Mouse (Mus musculus) large intestine, adult 2 months (tissue): Measurements from ENCODE around the gene Spata6. TPM values are rescaled to one million over a fixed set of nuclear protein-coding genes. Genes with fewer than 3 reads are reported as not detected.

Experiments used
- DNase-seq: peaks from one replicate; pipeline ENCODE4 v3.0.0-alpha.2; 2012; ENCODE audit warnings: low read depth, low spot score
- WGBS: fragments of 180-500 bp; shearing (Covaris S2); methylation state at CpG from one replicate; pipeline ENCODE4 v1.1.7; 2018; 5-methylcytosine and 5-hydroxymethylcytosine counted together
- polyA plus RNA-seq: library from polyadenylated mRNA; depleted of rRNA; stranded (reverse); fragments of >200 nt; gene quantifications from 2 replicates; pipeline ENCODE4 v1.2.3, GENCODE M21; 2012; rRNA removed

Spata6 gene
- polyA plus RNA-seq, 1 experiment: 2.8 TPM

DNA sequence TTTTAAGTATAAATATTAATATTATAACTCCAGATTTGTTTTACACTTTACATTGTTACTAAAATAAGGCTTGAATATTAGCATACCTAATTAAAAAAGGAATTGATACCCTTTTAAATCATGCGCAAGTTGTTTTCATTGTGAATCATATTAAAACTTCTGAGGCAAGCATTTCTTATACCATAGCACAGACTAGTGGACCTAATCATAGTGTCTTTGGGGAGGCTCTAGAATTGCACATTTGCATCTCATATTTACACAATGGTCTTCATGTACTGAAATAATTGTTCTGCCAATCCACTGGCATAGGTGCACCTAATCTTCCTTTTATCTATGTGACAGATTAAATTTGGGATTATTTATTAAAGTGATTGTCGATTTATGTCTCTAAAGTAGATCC is 83.4 kb downstream of the Spata6 start:
- 94% methylated on average over 2 of the region's 2 CpGs for WGBS
- DNase-seq: no peak

DNA sequence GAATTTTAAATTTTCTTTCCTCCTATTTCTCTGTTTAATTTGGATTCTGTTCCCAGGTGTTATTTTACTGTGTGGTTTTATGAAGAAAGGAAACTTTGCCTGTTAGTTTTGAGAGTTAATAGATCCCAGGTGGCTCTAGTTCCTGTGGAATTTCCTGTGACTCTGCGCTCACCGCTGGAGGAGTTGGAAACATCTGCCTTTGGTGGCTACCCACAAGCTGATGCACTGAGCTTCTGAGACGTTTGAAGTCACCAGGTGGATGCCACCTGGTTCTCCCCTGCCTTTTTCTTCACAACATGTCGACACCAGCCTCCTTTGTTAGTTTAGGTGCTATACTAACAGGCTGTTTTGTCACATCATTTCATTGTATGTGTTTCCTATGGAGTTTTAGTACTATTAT is 97.7 kb downstream of the Spata6 start:
- WGBS: 41% methylated on average over 4 of the region's 4 CpGs
- DNase-seq: no peak

DNA sequence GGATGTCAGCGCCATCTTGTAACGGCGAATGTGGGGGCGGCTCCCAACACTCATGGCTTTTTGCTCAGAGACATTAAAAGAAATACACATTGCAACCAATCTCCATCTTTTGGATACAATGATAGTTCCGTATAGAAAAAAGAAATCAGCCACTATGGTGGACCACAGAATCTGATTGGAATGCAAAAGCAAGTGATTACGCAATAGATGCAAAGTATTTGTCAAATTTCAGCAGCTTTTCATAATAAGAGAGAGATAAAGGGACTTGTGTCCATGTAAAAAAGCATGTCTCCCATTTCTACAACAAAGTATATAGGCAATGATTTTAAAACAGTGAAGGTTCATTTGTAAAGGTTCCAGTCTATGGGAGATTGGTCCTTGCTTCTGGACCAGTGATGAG is 119.1 kb downstream of the Spata6 start:
- no peak for DNase-seq
- WGBS: 95% methylated on average over 6 of the region's 6 CpGs

DNA sequence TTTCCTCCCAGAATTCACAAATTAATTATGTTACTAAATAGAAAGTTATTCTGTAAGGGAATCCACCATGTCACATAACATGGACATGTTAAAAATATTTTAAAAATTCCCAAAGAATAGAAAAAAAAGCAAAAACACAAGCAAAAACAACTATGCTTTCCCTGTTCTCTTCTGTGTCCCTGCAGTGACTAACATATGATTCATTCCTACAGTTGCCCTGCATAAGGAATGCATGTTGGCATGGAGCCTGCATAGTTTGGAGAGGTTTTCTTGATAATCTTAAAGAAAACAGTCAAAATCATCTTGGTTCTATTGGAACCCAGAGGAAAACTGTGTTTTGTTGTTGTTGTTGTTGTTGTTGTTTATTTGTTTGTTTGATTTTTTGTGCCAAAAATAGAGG is 132.8 kb downstream of the Spata6 start:
- no peak for DNase-seq

DNA sequence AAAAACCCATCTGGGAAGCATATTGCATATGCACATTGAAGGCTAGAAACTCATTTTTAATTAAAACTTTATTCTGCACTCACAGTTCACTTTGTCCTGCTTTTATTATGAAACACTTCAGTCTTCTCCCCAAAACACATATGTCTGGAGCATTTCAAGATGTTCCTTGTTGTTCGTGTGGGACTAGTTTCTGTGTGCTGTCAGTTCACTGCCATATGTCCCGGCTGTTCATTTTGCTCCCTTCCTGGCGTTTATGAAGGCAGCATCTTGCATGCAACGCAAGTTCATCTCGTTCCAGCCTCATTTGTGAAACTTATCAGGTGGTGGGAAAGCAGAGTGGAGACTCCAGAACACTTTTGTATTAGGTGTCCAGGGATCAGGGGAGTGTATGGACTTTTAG is 146.9 kb downstream of the Spata6 start:
- no peak for DNase-seq
- WGBS: 76% methylated on average over 5 of the region's 5 CpGs

DNA sequence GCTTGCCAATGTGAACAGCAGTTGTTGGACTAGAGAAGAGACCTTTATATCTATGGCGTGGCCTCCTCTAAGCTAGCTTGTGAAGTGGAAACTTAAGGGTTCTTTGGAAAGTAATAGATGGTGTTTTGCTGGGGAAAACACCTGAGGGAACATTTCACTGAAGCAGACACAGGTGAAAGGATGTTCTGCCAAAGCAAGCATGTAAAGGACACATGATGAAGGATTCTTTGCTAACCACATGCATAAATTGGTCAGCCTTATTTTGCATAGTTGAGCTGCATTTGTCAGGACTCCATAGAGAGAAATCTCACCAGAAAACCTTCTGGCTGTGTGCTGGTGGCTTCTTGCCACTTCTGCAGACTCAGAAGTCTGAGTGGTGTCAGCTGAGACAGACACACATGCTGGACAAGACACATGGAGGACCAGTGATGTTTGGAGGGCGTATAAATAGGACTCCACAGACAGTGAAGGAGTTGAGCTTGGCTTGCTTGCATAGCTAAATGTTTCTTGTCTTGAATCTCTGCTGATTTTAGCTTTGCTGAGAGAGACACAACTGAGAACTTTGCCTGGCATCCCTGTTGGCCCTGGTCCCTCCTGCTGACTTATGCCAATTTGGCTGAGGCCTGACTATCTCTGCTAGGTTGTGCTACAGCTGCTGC is 148.1 kb downstream of the Spata6 start:
- WGBS: 74% methylated on average over 2 of the region's 2 CpGs
- no peak for DNase-seq

Other genes starting within 250 kb of the Spata6 start
- 16.0 and 34.4 TPM in 2 replicates for gene Slc5a9, start 182.9 kb downstream of the Spata6 start, polyA plus RNA-seq
- not detected in 2 replicates for gene Skint8, start 199.4 kb downstream of the Spata6 start, polyA plus RNA-seq